In genomic region chr1:105206216-105206615, GRCm38 (mm10) we compare ENCODE assay signal across 19 mouse cellular contexts.
A peak's percentile ranks its signal among the peaks of the same experiment; 100 is the strongest.
DNase-seq lines count a peak whose midpoint lies in the region; ATAC-seq and TF ChIP-seq lines count a peak whose summit lies in the region.
"Had no signal": no experiment of that assay in that cellular context is flagged by ENCODE, and none has a peak within 500 bp of the region (broad histone marks: within the 10 kb centered on the region; RNA-seq: fewer than 3 reads in every experiment).

No protein-coding gene starts in this region.

- no peak overlapping the region for H3K9ac ChIP-seq in intestine, embryonic 16.5 days (ENCODE audit: low read depth, low read length)
- H3K9ac ChIP-seq: embryonic facial prominence, embryonic 13.5 days; forebrain, embryonic 12.5 days; heart, embryonic 12.5 days; hindbrain, embryonic 15.5 days had no signal

- no peaks in the 10 kb centered on the region for H3K4me1 ChIP-seq in cerebellum, adult 2 months (ENCODE audit: control insufficient read depth, insufficient read depth, low read length)
- H3K4me1 ChIP-seq in intestine, embryonic 16.5 days (ENCODE audit: control insufficient read depth, insufficient read depth, low read length): no peaks in the 10 kb centered on the region
- H3K4me1 ChIP-seq: embryonic facial prominence, embryonic 13.5 days; heart, embryonic 12.5 days; hindbrain, embryonic 15.5 days had no signal

- no peaks in the 10 kb centered on the region for H3K27me3 ChIP-seq in cerebellum, adult 2 months (ENCODE audit: control insufficient read depth, insufficient read depth, low read length)
- H3K27me3 ChIP-seq in intestine, embryonic 16.5 days (replicated peaks; ENCODE audit: control insufficient read depth, insufficient read depth, low read length): no peaks in the 10 kb centered on the region
- H3K27me3 ChIP-seq: embryonic facial prominence, embryonic 13.5 days; forebrain, embryonic 12.5 days; heart, embryonic 12.5 days; hindbrain, embryonic 15.5 days had no signal

- H3K27ac ChIP-seq in cerebellum, adult 2 months (ENCODE audit: insufficient read depth, low read length): no peak overlapping the region
- no peak overlapping the region for H3K27ac ChIP-seq in intestine, embryonic 16.5 days (ENCODE audit: low read length)
- H3K27ac ChIP-seq: embryonic facial prominence, embryonic 13.5 days; forebrain, embryonic 12.5 days; heart, adult 2 months; hindbrain, embryonic 10.5 days; hindbrain, embryonic 15.5 days had no signal

- no peak for TF ChIP-seq CTCF in cerebellum, adult 2 months (IDR thresholded peaks at IDR 0.05; ENCODE audit: borderline replicate concordance, insufficient read depth, low read depth, low read length)

- TF ChIP-seq POLR2A in cerebellum, adult 2 months (IDR thresholded peaks at IDR 0.05; ENCODE audit: borderline replicate concordance, insufficient read depth, low read length): no peak

- no peaks in the 10 kb centered on the region for H3K9me3 ChIP-seq in intestine, embryonic 16.5 days (ENCODE audit: control insufficient read depth, low read length)
- H3K9me3 ChIP-seq: embryonic facial prominence, embryonic 13.5 days; forebrain, embryonic 12.5 days; heart, embryonic 12.5 days; hindbrain, embryonic 10.5 days; hindbrain, embryonic 15.5 days had no signal

- H3K4me3 ChIP-seq in cerebellum, adult 2 months (replicated peaks; ENCODE audit: insufficient read depth, low read depth, low read length): no peak overlapping the region
- H3K4me3 ChIP-seq in intestine, embryonic 16.5 days (ENCODE audit: low read length): no peak overlapping the region
- H3K4me3 ChIP-seq: embryonic facial prominence, embryonic 13.5 days; forebrain, embryonic 12.5 days; heart, adult 2 months; heart, embryonic 12.5 days; hindbrain, embryonic 10.5 days; hindbrain, embryonic 15.5 days had no signal

- no peak overlapping the region for H3K4me2 ChIP-seq in intestine, embryonic 16.5 days (ENCODE audit: low read depth, low read length)
- H3K4me2 ChIP-seq: embryonic facial prominence, embryonic 13.5 days; forebrain, embryonic 12.5 days; heart, embryonic 12.5 days; hindbrain, embryonic 15.5 days had no signal

- no peak for ATAC-seq in intestine, embryonic 16.5 days
- ATAC-seq: CD4-positive, CD25-positive, alpha-beta regulatory T cell, adult 4 months; forebrain, embryonic 16.5 days; intestine, postnatal 0 days had no signal

- no peaks in the 10 kb centered on the region for H3K36me3 ChIP-seq in intestine, embryonic 16.5 days (ENCODE audit: control insufficient read depth, insufficient read depth, low read length)
- H3K36me3 ChIP-seq: embryonic facial prominence, embryonic 13.5 days; forebrain, embryonic 12.5 days; G1E; heart, embryonic 12.5 days; hindbrain, embryonic 10.5 days; hindbrain, embryonic 15.5 days had no signal

- peak; percentile 24 for DNase-seq in cerebellum, adult 11 months
- peak; percentile 31 to 62 for DNase-seq in cerebellum, adult 2 months
- peak; percentile 15 to 19 for DNase-seq in cerebellum, postnatal 10 days
- no peak for DNase-seq in kidney, postnatal 14 days
- DNase-seq in lung, postnatal 14 days: no peak
- DNase-seq: adrenal gland, postnatal 10 days; gastrocnemius, postnatal 14 days; heart, adult 2 months; kidney, adult 8-10 months had no signal

Comparison
In these comparisons a context has a peak if more than half of its experiments do, and no peak if none do; other contexts are left out.
1. DNase-seq: peak in cerebellum, adult 11 months (single experiment), cerebellum, adult 2 months (2 of 2) and cerebellum, postnatal 10 days (2 of 2); none in kidney, postnatal 14 days (single experiment) and lung, postnatal 14 days (single experiment).